Mouse (Mus musculus): Measurements from ENCODE around the gene Hoxd9. TPM values are rescaled to one million over a fixed set of nuclear protein-coding genes. Genes with fewer than 3 reads are reported as not detected.

The Hoxd9 gene
- 8.7 TPM for polyA plus RNA-seq (2021)

GRCm38 (mm10) chr2:74697567-74698121 lies at the start of gene Hoxd9:
Gene Hoxd9, plus strand, starts transcription at chr2:74697727.
- ChIA-PET CTCF (no interaction called here), POLR2A (no interaction called here)
- DNase-seq (ENCODE audit: low read depth, low spot score) (no peak), ATAC-seq (peak; percentile 44)
- in situ Hi-C loops (cut with MboI; ENCODE audit: low pct_unique_long_range_greater_than_20kb) = loop anchor here (10.0 to 25.0 kb wide), 2 partner anchors 447 to 1065 kb away; no protein-coding TSS in a partner anchor
- TF ChIP-seq CTCF (IDR thresholded peaks at IDR 0.05) = no peak
- peaks cover 19% of the 10 kb centered on the region for H3K27me3 ChIP-seq

- DNase-seq (ENCODE audit: low read depth, low spot score) = no peak
- ChIA-PET POLR2A (no interaction called here), CTCF (no interaction called here)
- in situ Hi-C loops (cut with MboI; ENCODE audit: low pct_unique_long_range_greater_than_20kb) = loop anchor here (25.0 kb wide), 2 partner anchors 866 to 1091 kb away; partner anchors contain the start of gene Chn1
- no peak for ATAC-seq
- TF ChIP-seq CTCF (IDR thresholded peaks at IDR 0.05) = no peak
- peaks cover 87% of the 10 kb centered on the region for H3K27me3 ChIP-seq
Measured at GRCm38 (mm10) chr2:74652996-74653340, 44.6 kb upstream of the Hoxd9 start.

DNA sequence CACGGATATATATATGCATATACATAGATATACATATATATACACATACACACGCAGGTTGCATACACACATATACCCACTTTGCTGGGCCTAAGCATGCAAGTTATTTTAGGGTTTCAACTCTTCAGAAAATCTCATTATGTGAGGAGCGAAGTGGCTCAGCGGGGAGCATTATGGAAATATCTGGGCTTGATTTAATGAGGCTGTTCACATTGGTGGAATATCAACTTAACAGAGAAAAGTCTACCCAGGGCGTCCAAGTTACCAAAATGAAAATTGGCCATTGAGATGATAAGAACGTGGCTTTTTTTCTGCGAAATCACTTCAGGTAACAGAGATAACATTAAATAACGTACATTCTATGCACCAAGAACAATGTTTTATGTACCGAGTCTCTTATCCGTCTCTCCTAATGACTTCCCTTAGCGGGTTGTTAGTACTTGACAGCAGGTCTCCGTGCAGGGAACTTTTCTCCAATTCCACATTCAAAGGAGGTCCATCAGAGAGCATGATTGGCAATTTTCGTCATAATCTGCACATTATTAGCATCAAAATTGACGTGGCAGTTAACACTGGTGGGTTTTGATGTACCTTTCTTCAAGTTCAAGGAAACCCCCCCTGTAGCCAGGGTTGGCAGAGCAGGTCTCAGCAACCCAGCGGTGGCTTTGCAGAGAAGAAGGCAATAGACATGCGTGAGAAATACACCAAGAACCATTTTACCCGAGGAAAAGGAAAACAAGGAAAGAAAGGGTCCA lies 43.6 kb upstream of the Hoxd9 start:
- H3K27me3 ChIP-seq = peaks cover 89% of the 10 kb centered on the region
- TF ChIP-seq CTCF (IDR thresholded peaks at IDR 0.05) = no peak
- POLR2A ChIA-PET = no interaction called here
- no peak for DNase-seq (ENCODE audit: low read depth, low spot score)
- CTCF ChIA-PET = no interaction called here
- no peak for ATAC-seq
- in situ Hi-C loops (cut with MboI; ENCODE audit: low pct_unique_long_range_greater_than_20kb) = loop anchor here (25.0 kb wide), 2 partner anchors 867 to 1092 kb away; partner anchors contain the start of gene Chn1

GRCm38 (mm10) chr2:74654743-74655419 lies 42.6 kb upstream of the Hoxd9 start:
- no peak for ATAC-seq
- TF ChIP-seq CTCF (IDR thresholded peaks at IDR 0.05) = no peak
- no peak for DNase-seq (ENCODE audit: low read depth, low spot score)
- POLR2A ChIA-PET = no interaction called here
- CTCF ChIA-PET = no interaction called here
- in situ Hi-C loops (cut with MboI; ENCODE audit: low pct_unique_long_range_greater_than_20kb) = loop anchor here (25.0 kb wide), 2 partner anchors 868 to 1093 kb away; partner anchors contain the start of gene Chn1
- H3K27me3 ChIP-seq = peaks cover 88% of the 10 kb centered on the region

GRCm38 (mm10) chr2:74655420-74655781 lies 42.1 kb upstream of the Hoxd9 start:
- peaks cover 85% of the 10 kb centered on the region for H3K27me3 ChIP-seq
- in situ Hi-C loops (cut with MboI; ENCODE audit: low pct_unique_long_range_greater_than_20kb) = loop anchor here (25.0 kb wide), 2 partner anchors 868 to 1093 kb away; partner anchors contain the start of gene Chn1
- POLR2A ChIA-PET = no interaction called here
- no peak for DNase-seq (ENCODE audit: low read depth, low spot score)
- TF ChIP-seq CTCF (IDR thresholded peaks at IDR 0.05) = no peak
- no peak for ATAC-seq
- CTCF ChIA-PET = no interaction called here

DNA sequence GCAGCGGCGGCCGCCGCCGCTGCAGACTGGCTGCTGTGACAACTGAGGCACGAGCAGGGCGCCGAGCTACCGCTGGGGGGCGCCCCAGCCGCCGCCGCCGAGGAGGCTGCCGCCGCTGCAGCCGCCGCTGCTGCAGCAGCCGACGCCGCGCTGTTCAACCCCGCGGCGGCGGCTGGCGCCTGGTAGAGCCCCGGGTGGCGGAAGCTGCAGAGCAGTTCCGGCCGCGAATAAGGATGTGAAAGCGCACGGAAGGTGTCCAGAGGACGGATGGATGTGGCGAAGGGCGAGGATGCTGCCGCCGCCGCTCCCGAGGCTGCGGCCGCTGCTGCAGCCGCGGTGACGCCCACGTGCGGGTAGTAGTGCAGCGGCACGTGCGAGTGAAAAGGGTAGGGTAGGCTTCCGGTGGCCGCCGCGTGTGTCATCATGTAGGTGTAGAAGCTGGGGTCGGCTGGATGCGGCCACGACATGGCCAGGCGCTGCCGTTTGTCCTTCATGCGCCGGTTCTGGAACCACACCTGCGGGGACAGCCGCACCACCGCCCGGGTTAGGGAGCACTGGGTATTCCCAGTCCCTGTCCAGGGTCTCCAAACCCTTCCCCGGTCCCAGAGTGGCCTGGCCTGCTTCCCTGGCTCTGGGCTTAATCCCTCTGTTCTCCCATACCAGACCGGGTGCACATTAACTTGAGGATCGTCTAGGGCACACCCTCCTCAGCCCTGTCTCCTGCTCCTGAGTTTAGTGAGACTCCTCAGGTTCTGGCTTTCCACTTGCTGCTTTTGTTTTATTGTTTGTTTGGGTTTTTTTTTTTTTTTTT lies 41.5 kb upstream of the Hoxd9 start:
- no peak for DNase-seq (ENCODE audit: low read depth, low spot score)
- CTCF ChIA-PET = no interaction called here
- no peak for ATAC-seq
- POLR2A ChIA-PET = no interaction called here
- peaks cover 85% of the 10 kb centered on the region for H3K27me3 ChIP-seq
- TF ChIP-seq CTCF (IDR thresholded peaks at IDR 0.05) = no peak
- in situ Hi-C loops (cut with MboI; ENCODE audit: low pct_unique_long_range_greater_than_20kb) = loop anchor here (25.0 kb wide), 2 partner anchors 869 to 1094 kb away; partner anchors contain the start of gene Chn1

DNA sequence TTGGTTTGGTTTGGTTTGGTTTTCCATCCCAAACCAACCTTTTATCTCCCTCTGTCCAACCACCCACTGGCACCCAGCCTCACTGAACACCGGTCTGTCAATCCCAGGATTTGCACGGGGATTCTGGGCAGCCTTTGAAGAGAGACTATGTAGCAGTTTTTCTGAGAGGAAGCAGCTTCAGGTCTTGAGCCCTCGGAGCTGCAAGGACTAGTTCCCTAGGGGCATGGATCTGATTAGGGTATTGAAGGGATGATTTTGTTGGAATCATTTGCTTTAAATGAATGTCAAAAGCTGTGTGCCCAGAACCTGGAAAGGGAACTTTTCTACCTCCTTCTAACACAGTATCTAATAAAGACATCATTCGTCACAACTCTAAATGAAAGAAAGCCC lies 40.9 kb upstream of the Hoxd9 start:
- POLR2A ChIA-PET = no interaction called here
- peaks cover 85% of the 10 kb centered on the region for H3K27me3 ChIP-seq
- DNase-seq (ENCODE audit: low read depth, low spot score) (no peak), ATAC-seq (no peak)
- no peak for TF ChIP-seq CTCF (IDR thresholded peaks at IDR 0.05)
- CTCF ChIA-PET = no interaction called here
- in situ Hi-C loops (cut with MboI; ENCODE audit: low pct_unique_long_range_greater_than_20kb) = loop anchor here (25.0 kb wide), 2 partner anchors 869 to 1094 kb away; partner anchors contain the start of gene Chn1

DNA sequence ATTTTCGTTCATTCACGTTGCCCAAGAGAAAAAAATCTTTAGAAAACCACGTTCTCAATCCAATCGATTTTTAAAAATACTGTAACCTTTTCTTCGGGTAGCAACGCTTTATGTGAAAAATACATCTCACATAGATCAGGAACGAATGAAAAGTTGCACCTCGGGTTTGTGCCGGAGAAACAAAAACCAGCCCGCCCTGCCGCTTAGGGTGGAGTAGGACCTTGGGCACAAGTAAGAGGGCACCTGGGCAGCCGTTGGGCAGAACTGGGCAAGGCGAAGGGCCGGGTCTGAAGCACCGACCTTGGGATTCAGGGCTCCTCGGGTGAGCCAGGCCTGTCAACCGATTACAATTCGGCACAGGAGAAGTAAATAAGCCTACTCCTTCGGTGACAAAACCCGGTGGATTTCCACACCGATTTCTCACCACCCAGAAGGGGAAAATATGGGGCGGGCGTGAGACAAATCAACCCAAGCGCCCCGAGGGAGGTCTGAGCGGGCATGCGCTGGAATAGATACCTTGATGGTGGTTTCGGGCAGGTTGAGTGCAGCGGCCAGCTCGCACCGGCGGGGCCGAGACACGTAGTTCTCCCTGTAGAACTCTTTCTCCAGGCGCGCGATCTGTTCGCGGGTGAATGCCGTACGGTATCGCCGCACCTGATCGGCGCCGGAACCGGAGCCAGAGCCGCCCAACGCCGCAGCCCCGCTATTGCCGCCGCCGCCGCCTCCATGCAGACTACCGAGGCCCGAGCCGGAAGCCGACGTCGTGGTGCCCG lies 40.1 kb upstream of the Hoxd9 start:
- in situ Hi-C loops (cut with MboI; ENCODE audit: low pct_unique_long_range_greater_than_20kb) = loop anchor here (25.0 kb wide), 2 partner anchors 870 to 1095 kb away; partner anchors contain the start of gene Chn1
- no peak for ATAC-seq

GRCm38 (mm10) chr2:74658024-74658666 lies 39.4 kb upstream of the Hoxd9 start:
- ChIA-PET POLR2A (no interaction called here), CTCF (no interaction called here)
- in situ Hi-C loops (cut with MboI; ENCODE audit: low pct_unique_long_range_greater_than_20kb) = loop anchor here (25.0 kb wide), 2 partner anchors 871 to 1096 kb away; partner anchors contain the start of gene Chn1
- ATAC-seq (no peak), DNase-seq (ENCODE audit: low read depth, low spot score) (no peak)
- no peak for TF ChIP-seq CTCF (IDR thresholded peaks at IDR 0.05)
- H3K27me3 ChIP-seq = peaks cover 81% of the 10 kb centered on the region

More for the DNA sequence above, 40.1 kb upstream of the Hoxd9 start:
- peaks cover 84% of the 10 kb centered on the region for H3K27me3 ChIP-seq
- ChIA-PET POLR2A (no interaction called here), CTCF (no interaction called here)
- no peak for DNase-seq (ENCODE audit: low read depth, low spot score)
- no peak for TF ChIP-seq CTCF (IDR thresholded peaks at IDR 0.05)
